Mouse (Mus musculus): ENCODE data around the gene Fitm2.
"Not testable (repeated sequence)": the region's sequence is repeated elsewhere in the genome, so short reads cannot be mapped to it uniquely, and the experiment has no call there.

Fitm2 gene

DNA sequence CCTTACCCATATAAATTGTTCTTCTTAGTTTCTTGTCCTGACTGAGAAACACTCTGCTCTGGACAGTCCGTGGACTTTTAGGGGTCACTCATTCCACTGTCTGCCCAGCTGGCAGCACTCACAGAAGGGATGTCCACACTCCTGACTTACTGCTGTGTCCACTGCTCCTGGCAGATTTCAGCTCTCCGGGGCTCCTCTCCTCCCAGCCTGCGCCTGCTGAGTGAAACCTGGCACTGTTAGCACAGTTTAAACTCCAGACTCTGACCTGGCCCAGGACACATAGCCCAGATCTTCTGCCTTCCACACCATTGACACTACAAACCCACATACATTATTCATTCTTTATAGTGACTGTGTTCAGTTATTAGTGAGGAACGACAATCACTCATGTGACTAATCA is 8.4 kb downstream of the Fitm2 start:
- no peak for DNase-seq (ENCODE audit: inconsistent age in 2 of 2, low spot score in 1 of 2)

DNA sequence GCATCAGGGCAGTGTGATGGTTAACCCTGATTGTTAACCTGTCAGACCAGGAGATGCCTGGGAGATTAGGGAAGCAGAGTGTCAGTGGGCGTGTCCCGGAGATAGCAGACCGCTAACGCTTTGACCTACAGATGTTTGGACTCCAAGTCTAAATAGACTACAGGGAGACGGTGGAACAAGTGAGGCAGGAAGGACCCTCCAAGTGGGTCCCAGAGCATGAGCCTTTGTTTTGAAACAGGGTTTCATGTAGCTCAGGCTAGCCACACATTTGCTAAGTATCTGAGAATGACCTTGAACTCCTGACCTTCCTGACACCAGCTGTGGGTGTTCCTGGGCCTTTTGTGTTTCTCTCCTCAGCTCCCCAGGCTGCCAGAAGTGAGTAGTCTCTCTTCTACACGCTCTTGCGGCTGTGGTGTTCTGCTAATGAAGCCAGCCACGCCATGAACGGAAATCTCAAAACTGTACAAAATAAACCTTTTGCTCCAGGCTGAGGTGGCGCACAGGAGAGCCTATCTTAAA is 9.1 kb downstream of the Fitm2 start:
- no peak for DNase-seq (ENCODE audit: inconsistent age in 2 of 2, low spot score in 1 of 2)

DNA sequence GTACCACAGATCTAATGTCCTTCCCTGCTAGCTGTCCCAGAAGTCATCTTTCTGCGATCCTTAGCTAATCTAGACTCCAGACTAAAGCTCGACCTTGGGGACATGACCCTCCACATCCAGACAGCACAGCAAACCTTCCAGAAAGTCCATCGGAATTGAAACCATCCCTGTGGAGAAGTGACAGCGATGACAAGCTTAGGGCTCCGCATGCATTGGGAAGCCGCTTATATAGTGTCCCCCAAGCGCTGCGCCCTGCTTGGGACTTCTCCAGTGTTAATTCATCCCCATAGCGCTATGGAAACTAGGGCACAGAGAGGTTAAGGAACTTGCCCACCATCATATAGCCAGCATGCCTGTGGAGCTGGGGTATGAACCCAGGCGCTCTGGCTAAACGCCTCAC is 9.6 kb downstream of the Fitm2 start:
- DNase-seq (ENCODE audit: inconsistent age in 2 of 2, low spot score in 1 of 2): no peak

DNA sequence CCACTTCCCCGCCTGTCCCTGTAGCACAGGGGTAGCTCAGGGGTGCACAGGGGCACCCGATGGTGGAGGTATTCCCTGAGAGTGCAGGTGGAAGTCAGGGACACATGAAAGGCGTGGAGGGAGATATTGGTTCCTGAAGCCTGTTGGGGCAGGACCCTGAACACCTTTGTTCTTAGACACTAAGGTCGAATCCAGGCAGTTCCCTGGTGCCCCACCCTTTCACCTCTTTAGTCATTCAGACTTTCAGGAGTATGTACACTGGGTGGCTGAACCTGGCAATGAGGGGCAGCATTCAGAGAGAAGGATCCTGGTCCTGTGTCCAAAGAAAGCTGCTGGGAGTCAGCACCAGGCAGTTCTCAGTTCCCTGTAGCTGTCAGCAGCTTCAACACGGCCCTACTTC is 10.0 kb downstream of the Fitm2 start:
- no peak for DNase-seq (ENCODE audit: inconsistent age in 2 of 2, low spot score in 1 of 2)

DNA sequence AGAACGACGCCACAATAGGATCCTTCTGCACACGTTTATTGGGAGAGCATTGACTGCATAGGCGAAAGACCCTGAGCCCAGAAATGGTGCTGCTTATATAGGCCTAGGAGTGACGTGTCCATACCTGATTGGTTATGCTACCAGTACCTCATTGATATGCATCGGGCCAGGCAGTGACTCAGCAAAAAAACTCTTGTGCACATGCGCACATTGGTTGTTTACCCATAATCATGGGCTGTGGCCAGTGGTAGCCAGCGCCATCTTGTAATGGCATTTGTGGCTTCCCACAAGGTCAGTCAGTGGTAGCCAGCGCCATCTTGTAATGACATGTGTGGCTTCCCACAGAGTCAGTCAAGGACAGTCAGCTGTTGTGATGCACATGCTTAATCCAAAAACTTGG is 11.1 kb downstream of the Fitm2 start:
- DNase-seq (ENCODE audit: inconsistent age in 2 of 2, low spot score in 1 of 2): not testable (repeated sequence)

DNA sequence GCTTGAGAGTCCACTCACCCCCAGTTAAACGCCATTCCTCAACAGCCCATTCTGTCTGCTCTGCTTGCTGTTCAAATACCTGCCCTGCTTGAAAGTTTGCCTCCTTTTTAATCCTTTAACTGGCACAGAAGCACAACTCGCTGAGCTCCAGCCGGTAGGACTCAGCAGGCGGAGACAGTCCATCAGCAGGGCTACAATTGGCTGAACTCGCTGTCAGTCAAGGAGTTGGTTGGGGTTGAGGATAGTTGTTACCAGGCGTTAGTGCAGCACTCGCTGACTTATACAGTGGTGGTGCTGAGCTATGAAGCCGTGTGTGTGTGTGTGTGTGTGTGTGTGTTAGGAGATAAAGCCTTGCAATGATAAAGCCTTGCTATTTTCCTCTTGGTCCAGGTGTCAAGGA is 11.8 kb downstream of the Fitm2 start:
- DNase-seq (ENCODE audit: inconsistent age in 2 of 2, low spot score in 1 of 2): no peak

DNA sequence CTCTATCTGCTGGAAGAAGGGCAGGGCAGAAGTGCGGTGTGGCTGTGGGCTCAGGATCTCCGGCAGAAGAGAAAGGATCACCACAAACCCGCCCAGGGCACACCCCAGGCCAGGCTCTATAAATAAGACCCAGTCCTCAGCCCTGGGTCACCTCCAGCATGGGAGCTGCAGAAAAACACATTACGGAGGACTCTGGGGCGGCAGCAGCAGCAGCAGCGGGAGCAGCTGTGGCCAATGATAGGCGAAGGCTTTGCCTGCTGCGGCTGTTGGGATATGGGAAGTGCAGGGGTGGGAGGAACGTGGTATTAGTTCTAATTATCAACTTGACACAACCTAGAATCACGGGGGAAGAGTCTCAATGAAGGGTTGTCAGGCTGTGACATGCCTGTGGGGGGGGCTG is 13.0 kb downstream of the Fitm2 start:
- DNase-seq (ENCODE audit: inconsistent age in 2 of 2, low spot score in 1 of 2): no peak

DNA sequence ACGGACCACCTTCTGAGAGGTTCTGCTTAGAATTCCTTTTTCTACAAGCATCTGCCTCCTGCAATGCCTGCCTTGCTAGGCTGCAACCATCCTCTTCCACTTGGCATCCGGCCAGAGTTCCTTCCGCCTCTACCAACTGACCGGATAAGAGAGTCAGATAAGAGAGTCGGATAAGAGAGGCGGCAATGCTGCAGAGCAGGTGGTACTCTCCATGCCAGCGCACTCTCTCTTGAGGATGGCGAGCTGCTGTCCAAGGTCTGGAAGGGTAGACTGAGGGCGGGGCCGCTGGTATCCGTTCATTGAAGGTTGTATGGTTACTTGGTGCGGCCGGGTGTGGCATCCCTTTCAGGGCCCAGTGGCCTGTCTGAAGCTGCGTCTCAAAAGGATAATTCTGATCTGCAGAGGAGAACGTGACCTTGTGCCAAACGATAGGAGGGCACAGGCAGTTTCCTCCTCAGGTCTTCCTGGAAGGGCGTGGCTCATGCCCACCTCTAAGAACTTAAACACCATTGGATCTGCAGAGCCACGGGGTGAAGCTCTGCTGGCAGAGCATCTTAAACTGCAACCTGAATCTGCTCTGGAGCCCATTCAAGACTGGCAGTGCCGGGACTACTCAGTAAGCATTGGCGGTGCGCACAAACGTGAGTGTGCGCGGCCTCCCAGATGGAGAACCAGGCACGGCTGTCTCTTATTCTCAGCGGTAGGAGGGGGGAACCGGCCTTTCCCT is 13.7 kb downstream of the Fitm2 start:
- DNase-seq (ENCODE audit: inconsistent age in 2 of 2, low spot score in 1 of 2): no peak

DNA sequence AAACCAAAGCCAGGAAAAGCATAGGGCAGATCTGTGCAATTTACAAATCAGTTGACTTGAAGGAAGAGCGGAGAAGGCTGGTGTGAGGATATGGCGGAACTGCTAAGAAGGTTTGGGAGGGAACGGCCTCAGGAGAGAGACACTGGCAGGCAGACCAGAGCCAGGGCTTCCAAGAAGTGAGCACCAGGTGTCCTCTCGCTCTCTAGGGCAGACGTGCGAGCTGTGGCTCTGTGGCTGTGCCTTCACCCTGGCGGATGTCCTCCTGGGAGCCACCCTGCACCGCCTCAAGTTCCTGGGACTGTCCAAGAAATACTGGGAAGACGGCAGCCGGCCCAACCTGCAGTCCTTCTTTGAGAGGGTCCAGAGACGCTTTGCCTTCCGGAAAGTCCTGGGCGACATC is 19.1 kb downstream of the Fitm2 start:
- DNase-seq (ENCODE audit: inconsistent age in 2 of 2, low spot score in 1 of 2): peak in 1 of 2 experiments; percentile 64

DNA sequence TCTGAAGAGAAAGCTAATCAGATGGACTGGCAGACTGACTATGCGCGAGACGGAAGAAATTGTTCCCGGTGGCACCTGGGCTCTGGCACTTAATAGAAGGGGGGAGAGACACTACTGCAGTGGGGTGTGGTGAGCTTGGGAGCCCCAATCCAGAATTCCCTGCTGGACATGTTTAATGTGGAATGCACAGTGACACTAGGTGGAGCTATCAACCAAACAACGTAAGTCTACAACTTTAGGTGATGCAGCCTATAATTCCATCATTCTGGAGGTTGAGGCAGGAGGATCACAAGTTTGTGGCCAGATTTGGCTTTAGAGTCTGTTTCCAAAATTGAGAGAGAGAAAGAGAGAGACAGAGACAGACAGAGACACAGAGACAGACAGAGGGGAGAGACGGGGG is 19.7 kb downstream of the Fitm2 start:
- peak in 1 of 2 experiments; percentile 72 for DNase-seq (ENCODE audit: inconsistent age in 2 of 2, low spot score in 1 of 2)

DNA sequence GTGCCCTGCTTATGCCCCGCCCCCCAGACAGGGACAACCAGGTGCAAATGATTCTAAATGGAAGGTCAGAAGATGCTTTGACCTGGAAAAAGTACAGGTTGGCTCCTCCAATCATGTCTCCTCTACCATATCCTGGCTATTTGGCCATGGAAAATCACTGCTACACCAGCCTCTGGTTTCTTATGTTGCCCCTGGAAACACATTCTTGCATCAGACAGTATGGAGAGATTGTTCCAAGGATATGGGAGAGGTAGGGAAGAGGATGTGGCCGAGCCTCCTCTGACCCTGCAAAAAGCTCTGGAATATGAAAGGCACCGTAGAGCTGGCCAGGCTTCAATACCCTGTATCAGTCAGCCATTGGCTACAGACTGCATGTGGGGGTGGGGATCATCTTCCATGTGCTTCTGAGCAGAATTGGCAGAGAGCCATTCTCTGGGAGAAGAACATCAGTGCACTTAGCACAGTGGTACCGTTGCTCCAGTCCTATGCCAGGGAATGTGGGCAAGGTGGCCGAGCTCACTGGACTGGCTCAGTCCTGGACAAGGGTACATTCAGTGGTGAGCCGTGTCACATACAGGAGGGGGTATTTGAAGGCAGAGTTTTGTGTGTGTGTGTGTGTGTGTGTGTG is 21.6 kb downstream of the Fitm2 start:
- DNase-seq (ENCODE audit: inconsistent age in 2 of 2, low spot score in 1 of 2): peak in 1 of 2 experiments; percentile 26

DNA sequence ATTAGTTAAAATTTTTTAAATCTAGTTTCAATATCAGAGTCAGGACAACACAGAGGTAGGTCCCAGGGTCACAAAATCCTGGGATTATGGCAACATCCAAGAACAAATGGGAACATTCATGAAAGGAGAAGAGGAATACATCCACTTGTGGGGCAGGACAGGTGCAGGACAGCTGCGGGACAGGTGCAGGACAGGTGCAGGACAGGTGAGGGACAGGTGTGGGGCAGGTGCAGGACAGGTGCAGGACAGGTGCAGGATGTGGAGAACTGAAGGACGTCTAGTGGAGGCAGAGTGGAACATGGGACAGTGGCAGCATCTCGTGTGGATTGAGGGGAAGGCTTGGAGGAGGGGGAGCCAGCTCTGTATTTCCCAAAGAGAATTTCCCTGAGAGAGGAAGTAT is 23.2 kb downstream of the Fitm2 start:
- no peak for DNase-seq (ENCODE audit: inconsistent age in 2 of 2, low spot score in 1 of 2)

DNA sequence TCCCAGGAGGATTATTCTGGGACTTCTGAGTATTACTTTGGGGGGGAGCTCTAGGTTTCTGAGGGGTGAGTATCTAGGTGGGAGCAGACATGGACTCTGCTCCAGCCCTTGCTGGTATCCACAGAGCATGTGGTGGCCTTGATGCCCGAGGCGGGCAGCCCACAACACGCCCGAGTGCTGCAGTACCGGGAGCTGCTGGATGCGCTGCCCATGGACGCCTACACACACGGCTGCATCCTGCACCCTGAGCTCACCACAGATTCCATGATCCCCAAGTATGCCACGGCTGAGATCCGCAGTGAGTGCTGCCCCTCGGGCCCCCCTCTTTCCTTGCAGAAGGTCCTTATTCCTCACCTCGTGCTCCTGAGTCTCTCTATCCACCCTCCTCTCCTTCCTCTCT is 25.1 kb downstream of the Fitm2 start:
- DNase-seq (ENCODE audit: inconsistent age in 2 of 2, low spot score in 1 of 2): no peak

DNA sequence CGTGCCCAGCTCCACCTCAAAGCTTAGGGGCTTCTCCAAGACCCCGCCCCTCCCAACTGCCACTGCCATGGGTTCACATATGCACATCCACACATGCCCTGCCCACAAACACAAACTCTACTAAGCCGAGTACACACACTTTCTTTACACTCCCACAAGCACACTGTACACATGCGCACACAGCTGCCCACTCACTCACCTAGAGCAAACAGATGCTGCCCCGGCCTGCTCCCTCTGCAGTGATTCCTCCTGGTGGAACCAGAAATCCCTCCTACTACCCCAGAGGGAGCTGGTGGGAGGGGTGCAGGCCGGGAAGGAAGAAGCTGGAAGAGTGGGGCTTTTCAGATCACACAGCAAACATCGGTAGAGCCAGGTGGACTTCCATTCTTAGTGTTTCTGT is 28.4 kb downstream of the Fitm2 start:
- DNase-seq (ENCODE audit: inconsistent age in 2 of 2, low spot score in 1 of 2): no peak

DNA sequence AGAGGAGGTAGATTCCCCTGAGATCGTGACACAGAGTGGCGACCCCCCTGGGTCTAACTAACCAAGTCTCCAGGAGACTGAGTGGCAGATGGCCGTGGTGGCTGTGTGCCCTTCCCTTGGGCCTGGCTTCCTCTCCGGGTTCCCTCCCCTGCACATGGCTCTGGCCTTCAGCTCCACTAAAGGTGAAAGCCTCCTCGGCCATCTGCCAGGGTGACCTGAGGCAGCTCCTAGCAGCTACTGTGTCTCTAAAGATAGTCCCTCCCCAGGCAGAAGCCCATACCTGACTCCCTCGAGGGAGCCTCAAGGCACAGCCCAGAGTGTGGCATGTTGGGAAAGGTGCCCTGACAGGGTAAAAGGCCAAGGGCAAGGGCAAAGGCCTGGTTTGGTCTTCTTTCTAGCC is 28.9 kb downstream of the Fitm2 start:
- DNase-seq (ENCODE audit: inconsistent age in 2 of 2, low spot score in 1 of 2): no peak

DNA sequence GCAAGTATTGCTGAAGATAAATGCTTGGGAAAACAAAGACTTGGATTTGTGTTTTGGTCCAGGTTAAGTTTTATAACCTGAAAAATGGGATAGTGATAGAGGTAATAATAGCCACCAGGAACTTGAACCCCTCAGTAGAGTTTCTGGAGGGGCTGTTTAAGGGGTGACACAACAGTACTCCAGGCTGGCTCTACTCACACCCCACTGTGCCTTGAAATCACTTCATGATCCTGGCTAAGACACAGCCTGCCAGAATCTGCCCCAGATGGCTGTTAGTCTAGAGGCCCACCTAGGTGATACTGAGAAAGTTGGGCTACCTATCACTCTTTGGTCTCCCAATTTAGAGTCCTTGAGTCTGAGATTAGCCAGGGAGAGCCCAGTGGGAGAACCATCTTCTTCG is 32.9 kb downstream of the Fitm2 start:
- no peak for DNase-seq (ENCODE audit: inconsistent age in 2 of 2, low spot score in 1 of 2)

DNA sequence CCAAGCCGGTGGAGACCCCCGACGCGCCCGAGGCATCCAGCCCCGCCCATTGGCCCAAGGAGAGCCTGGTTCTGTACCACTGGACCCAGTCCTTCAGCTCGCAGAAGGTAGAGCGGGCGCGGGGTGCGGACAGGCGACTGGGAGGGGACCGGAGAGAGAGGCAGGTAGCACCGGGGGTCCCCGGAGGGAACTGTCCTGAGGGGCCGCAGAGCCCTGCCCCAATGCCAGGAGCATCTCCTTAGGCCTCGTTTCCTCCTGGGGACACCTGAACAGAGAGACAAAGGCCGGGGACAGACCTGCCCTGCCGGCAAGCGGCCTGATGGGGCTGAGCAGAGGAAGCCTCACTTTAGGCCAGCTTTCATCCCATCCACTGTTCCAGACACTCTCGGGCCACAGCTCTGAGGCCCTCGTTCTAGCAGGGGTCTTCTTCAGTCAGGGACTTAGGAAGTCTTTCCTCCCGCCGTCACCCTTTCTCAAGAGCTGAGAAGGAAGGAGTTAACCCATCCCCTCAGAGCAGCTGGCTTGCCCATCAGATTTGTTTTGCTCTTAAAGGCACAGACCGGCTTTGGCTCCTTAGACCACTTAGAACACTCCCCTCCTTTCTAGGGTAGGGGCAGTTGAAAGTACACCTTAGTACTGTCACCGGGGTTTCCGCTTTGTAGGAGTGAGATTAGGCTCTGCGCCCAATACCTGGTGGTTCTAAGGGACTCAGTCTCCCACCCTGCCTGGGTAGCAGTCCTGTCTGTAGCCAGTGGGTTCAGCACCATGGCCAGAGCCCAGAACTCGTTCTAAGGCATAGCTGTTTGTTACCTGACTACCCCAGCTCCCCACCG is 33.6 kb downstream of the Fitm2 start:
- peak; percentile 38 to 77 for DNase-seq (ENCODE audit: inconsistent age in 2 of 2, low spot score in 1 of 2)

DNA sequence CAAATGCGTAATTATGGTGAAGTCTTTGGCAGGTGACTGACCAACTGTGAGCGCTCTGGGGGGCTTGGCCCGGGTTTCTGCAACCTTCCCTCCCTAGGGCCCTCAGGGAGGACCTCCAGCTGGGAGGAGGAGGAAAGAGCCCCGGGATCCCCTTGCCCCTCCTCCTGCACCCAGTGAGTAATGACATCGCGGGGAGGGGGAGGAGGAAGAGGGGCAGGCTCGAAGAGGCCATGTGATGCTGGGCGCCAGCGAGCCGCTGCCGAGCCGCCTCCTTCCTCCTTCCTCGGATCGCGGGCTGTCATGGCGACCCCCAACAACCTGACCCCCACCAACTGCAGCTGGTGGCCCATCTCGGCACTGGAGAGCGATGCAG is 34.2 kb downstream of the Fitm2 start, which contains the start of gene Gdap1l1:
Gdap1l1 (plus strand) TSS at position 231 of the 373 bp plus-strand sequence.
- DNase-seq (ENCODE audit: inconsistent age in 2 of 2, low spot score in 1 of 2): peak; percentile 48 to 69

DNA sequence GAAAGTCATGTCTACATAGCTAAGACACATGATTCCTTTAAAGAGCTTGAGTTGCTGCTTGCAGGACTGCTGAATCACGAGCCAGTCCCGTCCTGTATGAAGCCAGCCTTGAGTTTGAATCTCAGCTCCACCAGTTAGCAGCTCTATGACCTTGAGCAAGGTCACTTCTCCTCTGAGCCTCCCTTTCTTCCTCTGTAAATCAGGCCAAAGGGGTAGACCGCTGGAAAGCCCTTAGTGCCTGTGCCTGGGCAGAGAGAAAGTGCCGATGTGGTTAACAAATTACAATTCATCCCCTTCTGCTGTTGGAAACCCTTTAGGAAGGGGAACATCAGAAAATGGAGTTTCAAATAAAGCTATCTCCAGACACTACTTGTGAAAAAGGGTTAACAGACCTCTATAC is 34.6 kb downstream of the Fitm2 start:
- DNase-seq (ENCODE audit: inconsistent age in 2 of 2, low spot score in 1 of 2): peak in 1 of 2 experiments; percentile 39

DNA sequence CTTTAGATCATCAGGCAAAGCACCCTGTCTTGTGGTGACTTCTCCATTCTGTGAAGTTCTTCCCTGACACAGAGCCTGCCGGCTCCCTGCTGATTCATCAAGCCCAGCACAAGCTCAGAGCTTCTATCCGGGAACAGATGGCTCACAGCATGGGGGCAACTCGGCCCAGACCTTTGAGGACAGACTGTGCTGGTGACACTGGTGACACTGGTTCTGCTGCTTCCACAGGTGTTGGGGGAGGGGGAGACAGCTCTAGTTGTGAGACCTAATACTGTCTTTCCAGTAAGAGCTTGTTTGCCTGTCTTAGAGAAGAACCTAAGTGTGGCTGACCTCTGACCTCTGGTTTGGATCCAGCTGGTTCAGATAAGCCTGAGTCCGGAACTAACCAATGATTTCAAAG is 38.5 kb downstream of the Fitm2 start:
- no peak for DNase-seq (ENCODE audit: inconsistent age in 2 of 2, low spot score in 1 of 2)

DNA sequence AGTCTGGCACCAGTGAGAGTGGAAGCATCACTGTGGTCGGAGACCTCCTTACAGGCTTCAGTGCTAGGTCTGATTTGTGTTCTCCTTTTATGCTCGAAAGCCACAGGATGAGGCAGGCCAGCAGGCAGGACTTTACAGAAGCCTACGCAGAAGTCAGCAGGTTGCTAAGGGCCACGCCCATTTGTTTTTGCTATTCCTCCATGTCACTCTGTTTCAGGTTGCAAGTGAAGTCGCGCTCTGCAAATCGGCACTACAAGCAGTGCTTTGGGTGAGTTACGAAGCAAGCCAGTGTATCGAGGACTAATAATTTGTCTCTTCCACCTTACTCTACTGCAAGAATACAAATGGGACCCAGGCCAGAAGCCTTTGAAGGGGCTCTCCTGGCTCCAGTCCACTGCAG is 41.1 kb downstream of the Fitm2 start:
- no peak for DNase-seq (ENCODE audit: inconsistent age in 2 of 2, low spot score in 1 of 2)

Measured in adrenal gland, adult (tissue).